Mouse (Mus musculus) right cerebral cortex, postnatal 4 days (tissue): ENCODE data around the gene Aldh2.

Source experiments
- DNase-seq: peaks from one replicate; pipeline ENCODE4 v3.0.0-alpha.2; 2022

The Aldh2 gene

GRCm38 (mm10) chr5:121594714-121595313 lies 1.2 kb upstream of the Aldh2 start:
- no peak for DNase-seq

GRCm38 (mm10) chr5:121592816-121593407 lies 712 bp downstream of the Aldh2 start:
- peak; percentile 13 for DNase-seq

GRCm38 (mm10) chr5:121592064-121592815 lies 1.4 kb downstream of the Aldh2 start:
- no peak for DNase-seq

GRCm38 (mm10) chr5:121591417-121592063 lies 2.1 kb downstream of the Aldh2 start:
- DNase-seq = no peak

- DNase-seq = no peak
These were observed 3.7 kb downstream of the Aldh2 start for GRCm38 (mm10) chr5:121589928-121590327.

- no peak for DNase-seq
These were observed 7.1 kb downstream of the Aldh2 start for GRCm38 (mm10) chr5:121586400-121587039.

GRCm38 (mm10) chr5:121585699-121586098 lies 7.9 kb downstream of the Aldh2 start:
- DNase-seq = no peak

GRCm38 (mm10) chr5:121585005-121585404 lies 8.6 kb downstream of the Aldh2 start:
- no peak for DNase-seq

- peak; percentile 63 for DNase-seq
These were observed 9.7 kb downstream of the Aldh2 start for GRCm38 (mm10) chr5:121583765-121584501.

- DNase-seq = no peak
These were observed 11.7 kb downstream of the Aldh2 start for GRCm38 (mm10) chr5:121581945-121582344.

GRCm38 (mm10) chr5:121576927-121577488 lies 16.6 kb downstream of the Aldh2 start:
- no peak for DNase-seq

GRCm38 (mm10) chr5:121575867-121576266 lies 17.8 kb downstream of the Aldh2 start:
- no peak for DNase-seq

- DNase-seq = no peak
These were observed 19.5 kb downstream of the Aldh2 start for GRCm38 (mm10) chr5:121574145-121574544.

- no peak for DNase-seq
These were observed 22.8 kb downstream of the Aldh2 start for GRCm38 (mm10) chr5:121570787-121571186.

- DNase-seq = no peak
These were observed 23.7 kb downstream of the Aldh2 start for GRCm38 (mm10) chr5:121569881-121570420.

- DNase-seq = no peak
These were observed 27.5 kb downstream of the Aldh2 start for GRCm38 (mm10) chr5:121566035-121566681.

GRCm38 (mm10) chr5:121564468-121564895 lies 29.1 kb downstream of the Aldh2 start:
- DNase-seq = peak; percentile 87

GRCm38 (mm10) chr5:121562436-121562835 lies 31.2 kb downstream of the Aldh2 start:
- no peak for DNase-seq

GRCm38 (mm10) chr5:121549196-121549595 lies 44.4 kb downstream of the Aldh2 start:
- DNase-seq = no peak

GRCm38 (mm10) chr5:121547084-121547483 lies 46.5 kb downstream of the Aldh2 start:
- DNase-seq = no peak

- DNase-seq = peak; percentile 60
These were observed 47.1 kb downstream of the Aldh2 start for GRCm38 (mm10) chr5:121546530-121546895.
